Mouse (Mus musculus) lung, postnatal 0 days (tissue): ENCODE measurements around the gene Ccdc91.

Source experiments
- CTCF ChIP-seq: IDR thresholded peaks from 2 replicates; pipeline ENCODE4 v1.5.1; 2016; ENCODE audit warnings: antibody characterized with exemption, mild to moderate bottlenecking
- EP300 ChIP-seq: IDR thresholded peaks from 2 replicates; pipeline ENCODE4 v1.6.1; 2016; ENCODE audit warnings: antibody characterized with exemption, mild to moderate bottlenecking, control low read depth

- TF ChIP-seq EP300 (no peak), CTCF (no peak)
Measured at GRCm38 (mm10) chr6:147517909-147518308, 42.3 kb downstream of the Ccdc91 start.
